10 mouse cellular contexts compared by ENCODE assay signal in genomic region chr12:16875269-16875668, GRCm38 (mm10). TPM values are rescaled to one million over a fixed set of nuclear protein-coding genes. Genes with fewer than 3 reads are reported as not detected.
A peak's percentile ranks its signal among the peaks of the same experiment; 100 is the strongest.
DNase-seq lines count a peak whose midpoint lies in the region; ATAC-seq and TF ChIP-seq lines count a peak whose summit lies in the region.
"Had no signal": no experiment of that assay in that cellular context is flagged by ENCODE, and none has a peak within 500 bp of the region (broad histone marks: within the 10 kb centered on the region; RNA-seq: fewer than 3 reads in every experiment).

No protein-coding gene starts in this region.

- TF ChIP-seq CTCF in thymus, adult 2 months (IDR thresholded peaks at IDR 0.05; ENCODE audit: borderline replicate concordance, control insufficient read depth, extremely low read depth, insufficient read depth, low read length, poor library complexity) = no peak

- no peaks in the 10 kb centered on the region for H3K9me3 ChIP-seq in forebrain, embryonic 14.5 days (replicated peaks; ENCODE audit: control insufficient read depth, low read length)
- H3K9me3 ChIP-seq: hindbrain, embryonic 15.5 days; limb, embryonic 13.5 days had no signal

- no peak for TF ChIP-seq POLR2A in thymus, adult 2 months (IDR thresholded peaks at IDR 0.05; ENCODE audit: control insufficient read depth, extremely low read depth, insufficient read depth, low read length, poor library complexity)

- no peak overlapping the region for H3K9ac ChIP-seq in forebrain, embryonic 14.5 days (ENCODE audit: low read length)
- H3K9ac ChIP-seq: hindbrain, embryonic 15.5 days; limb, embryonic 13.5 days had no signal

- H3K4me2 ChIP-seq in forebrain, embryonic 14.5 days (ENCODE audit: low read length) = no peak overlapping the region
- H3K4me2 ChIP-seq: hindbrain, embryonic 15.5 days; limb, embryonic 13.5 days had no signal

- H3K4me3 ChIP-seq in thymus, adult 2 months (ENCODE audit: control insufficient read depth, insufficient read depth, low read length) = no peak overlapping the region
- H3K4me3 ChIP-seq in forebrain, embryonic 14.5 days (ENCODE audit: low read depth, low read length) = no peak overlapping the region
- H3K4me3 ChIP-seq: hindbrain, embryonic 15.5 days; limb, embryonic 13.5 days had no signal

- 21% methylated on average over 4 of the region's 4 CpGs for WGBS in thymus, adult 2 months
- 82% methylated on average over 4 of the region's 4 CpGs for WGBS in forebrain, embryonic 14.5 days

- intact Hi-C loops in heart, postnatal 36 days (cut with DNase I) = no loop called here

- no peak overlapping the region for H3K27ac ChIP-seq in thymus, adult 2 months (ENCODE audit: control insufficient read depth, insufficient read depth, low read length)
- H3K27ac ChIP-seq in forebrain, embryonic 14.5 days (ENCODE audit: low read depth, low read length) = no peak overlapping the region
- H3K27ac ChIP-seq: hindbrain, embryonic 15.5 days; limb, embryonic 13.5 days had no signal

- H3K4me1 ChIP-seq in thymus, adult 2 months (replicated peaks; ENCODE audit: control insufficient read depth, insufficient read depth, low read length) = peaks cover 12% of the 10 kb centered on the region; the same call in 1 of the 2 replicates
- H3K4me1 ChIP-seq in forebrain, embryonic 14.5 days (ENCODE audit: control insufficient read depth, insufficient read depth, low read length) = no peaks in the 10 kb centered on the region

- DNase-seq in heart, adult 11 months = peak; percentile 93
- no peak for DNase-seq in heart, postnatal 36 days
- peak; percentile 70 for DNase-seq in 3T3-L1 (ENCODE audit: low read depth, low spot score)
- peak; percentile 62 to 67 for DNase-seq in lung, postnatal 4 days
- DNase-seq in thymus, adult 2 months = no peak
- no peak for DNase-seq in c-Kit-positive CD71-positive TER-119-positive erythroid progenitor cells, embryonic 14.5 days (ENCODE audit: low spot score)
- DNase-seq in forebrain, embryonic 14.5 days (ENCODE audit: low spot score) = no peak

- ATAC-seq in hematopoietic stem cell, adult 5-6 weeks (replicated peaks in 1 of 2; ENCODE audit: insufficient read depth in 1 of 2, low FRiP score in 2 of 2, low TSS enrichment in 1 of 2, low read depth in 1 of 2, poor library complexity in 2 of 2, severe bottlenecking in 2 of 2) = peak; percentile 57 to 61; a peak in 3 of 4 replicates
- ATAC-seq in forebrain, embryonic 14.5 days = no peak

- H3K27me3 ChIP-seq in thymus, adult 2 months (ENCODE audit: control insufficient read depth, insufficient read depth, low read length) = no peaks in the 10 kb centered on the region
- no peaks in the 10 kb centered on the region for H3K27me3 ChIP-seq in forebrain, embryonic 14.5 days (replicated peaks; ENCODE audit: control insufficient read depth, insufficient read depth, low read length)
- H3K27me3 ChIP-seq: hindbrain, embryonic 15.5 days; limb, embryonic 13.5 days had no signal

- H3K36me3 ChIP-seq in thymus, adult 2 months (ENCODE audit: control insufficient read depth, insufficient read depth, low read length) = no peaks in the 10 kb centered on the region
- no peaks in the 10 kb centered on the region for H3K36me3 ChIP-seq in forebrain, embryonic 14.5 days (ENCODE audit: control insufficient read depth, insufficient read depth, low read length)
- H3K36me3 ChIP-seq: hindbrain, embryonic 15.5 days; limb, embryonic 13.5 days had no signal

RNA-seq across cellular contexts. Expression of gene Rock2, which starts 19.4 kb away (rescaled TPM):
- total RNA-seq in heart, postnatal 36 days (2021) = 10 to 100 TPM; 77.4 to 84.9 TPM
- total RNA-seq in hematopoietic stem cell, adult 5-6 weeks (2017) = 113 and 124 TPM in 2 replicates
- polyA plus RNA-seq in thymus, adult 2 months (2012; rRNA removed) = 4.9 and 5.4 TPM in 2 replicates
- polyA plus RNA-seq in forebrain, embryonic 14.5 days (2014; fragmentation: Nextera tagmentation; extraction: Ambion mirVana) = 12.1 and 13.8 TPM in 2 replicates

Comparison
In these comparisons a context has a peak if more than half of its experiments do, and no peak if none do; other contexts are left out.
1. DNase-seq: peak in heart, adult 11 months (single experiment), 3T3-L1 (single experiment) and lung, postnatal 4 days (2 of 2); none in heart, postnatal 36 days (0 of 2), thymus, adult 2 months (single experiment), c-Kit-positive CD71-positive TER-119-positive erythroid progenitor cells, embryonic 14.5 days (single experiment) and forebrain, embryonic 14.5 days (single experiment).